ENCODE assay signal across 10 mouse cellular contexts in the genomic region with DNA sequence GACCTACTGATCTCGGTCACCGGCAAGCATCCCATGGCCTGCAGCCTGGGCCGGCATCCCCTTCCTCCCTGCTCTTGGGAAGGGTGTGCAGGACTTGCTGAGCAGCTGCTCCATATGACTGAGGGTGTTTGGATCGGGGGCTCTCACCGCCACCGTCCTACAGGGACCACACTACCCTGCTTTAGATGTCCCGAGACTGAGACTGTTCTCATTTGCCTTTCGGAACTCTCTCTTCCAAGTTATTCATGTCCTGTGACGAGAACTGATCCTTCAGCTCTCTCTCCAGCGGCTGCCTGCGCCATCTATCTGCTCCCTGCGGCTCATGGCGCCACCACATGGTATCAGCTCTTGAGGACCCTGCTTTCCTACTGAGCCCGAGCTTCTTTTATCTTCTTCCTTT. TPM values are rescaled to one million over a fixed set of nuclear protein-coding genes. Genes with fewer than 3 reads are reported as not detected.
DNase-seq lines count a peak whose midpoint lies in the region; ATAC-seq and TF ChIP-seq lines count a peak whose summit lies in the region.
"Had no signal": no experiment of that assay in that cellular context is flagged by ENCODE, and none has a peak within 500 bp of the region (broad histone marks: within the 10 kb centered on the region; RNA-seq: fewer than 3 reads in every experiment).

No protein-coding gene starts in this region.

- H3K36me3 ChIP-seq in CH12.LX (replicated peaks in 1 of 2; ENCODE audit: control insufficient read depth in 1 of 2, insufficient read depth in 1 of 2, low read length in 1 of 2): no peaks in the 10 kb centered on the region
- no peaks in the 10 kb centered on the region for H3K36me3 ChIP-seq in forebrain, embryonic 14.5 days (ENCODE audit: control insufficient read depth, insufficient read depth, low read length)
- H3K36me3 ChIP-seq in heart, embryonic 16.5 days (ENCODE audit: control insufficient read depth, insufficient read depth): no peaks in the 10 kb centered on the region
- H3K36me3 ChIP-seq in limb, embryonic 15.5 days: no peaks in the 10 kb centered on the region
- no peaks in the 10 kb centered on the region for H3K36me3 ChIP-seq in neural tube, embryonic 12.5 days
- H3K36me3 ChIP-seq: G1E had no signal

- no peak overlapping the region for H3K9ac ChIP-seq in CH12.LX (ENCODE audit: insufficient read depth, low read depth)
- no peak overlapping the region for H3K9ac ChIP-seq in forebrain, embryonic 14.5 days (ENCODE audit: low read length)
- H3K9ac ChIP-seq in heart, embryonic 16.5 days (ENCODE audit: low read length): peak overlapping the region; percentile 65
- H3K9ac ChIP-seq in limb, embryonic 15.5 days: no peak overlapping the region
- no peak overlapping the region for H3K9ac ChIP-seq in neural tube, embryonic 12.5 days

- peaks cover 2% of the 10 kb centered on the region for H3K27me3 ChIP-seq in CH12.LX (replicated peaks)
- H3K27me3 ChIP-seq in forebrain, embryonic 14.5 days (replicated peaks; ENCODE audit: control insufficient read depth, insufficient read depth, low read length): no peaks in the 10 kb centered on the region
- no peaks in the 10 kb centered on the region for H3K27me3 ChIP-seq in heart, embryonic 16.5 days (ENCODE audit: control insufficient read depth, insufficient read depth, low read length)
- no peaks in the 10 kb centered on the region for H3K27me3 ChIP-seq in limb, embryonic 15.5 days
- H3K27me3 ChIP-seq in neural tube, embryonic 12.5 days (replicated peaks): no peaks in the 10 kb centered on the region

- no peaks in the 10 kb centered on the region for H3K79me2 ChIP-seq in CH12.LX (replicated peaks; ENCODE audit: control insufficient read depth, extremely low read depth, insufficient read depth, poor library complexity, severe bottlenecking)

- in situ Hi-C loops in CH12.LX (cut with MboI; ENCODE audit: low pct_ligation_motif_present, low pct_unique_long_range_greater_than_20kb, low sequenced_read_pairs): no loop called here

- H3K4me2 ChIP-seq in CH12.LX (ENCODE audit: insufficient read depth, low read depth, poor library complexity, severe bottlenecking): no peak overlapping the region
- H3K4me2 ChIP-seq in forebrain, embryonic 14.5 days (ENCODE audit: low read length): peak overlapping the region; percentile 28; the same call in 1 of the 2 replicates
- H3K4me2 ChIP-seq in heart, embryonic 16.5 days (ENCODE audit: low read depth, low read length): peak overlapping the region; percentile 60
- H3K4me2 ChIP-seq in limb, embryonic 15.5 days: peak overlapping the region; percentile 28
- peak overlapping the region; percentile 52 for H3K4me2 ChIP-seq in neural tube, embryonic 12.5 days (replicated peaks)

- H3K27ac ChIP-seq in CH12.LX (ENCODE audit: insufficient read depth, low read depth): no peak overlapping the region
- H3K27ac ChIP-seq in forebrain, embryonic 14.5 days (ENCODE audit: low read depth, low read length): no peak overlapping the region
- no peak overlapping the region for H3K27ac ChIP-seq in heart, embryonic 16.5 days (ENCODE audit: low read length)
- no peak overlapping the region for H3K27ac ChIP-seq in limb, embryonic 15.5 days
- no peak overlapping the region for H3K27ac ChIP-seq in neural tube, embryonic 12.5 days

- 9% methylated on average over 14 of the region's 14 CpGs for WGBS in forebrain, embryonic 14.5 days
- 13% methylated on average over 14 of the region's 14 CpGs for WGBS in heart, embryonic 16.5 days
- WGBS in limb, embryonic 15.5 days: 10% methylated on average over 14 of the region's 14 CpGs
- WGBS in neural tube, embryonic 12.5 days: 16% methylated on average over 14 of the region's 14 CpGs

- peak in 1 of 2 experiments; percentile 56; a peak in 2 of 4 replicates for TF ChIP-seq CTCF in CH12.LX (conservative IDR thresholded peaks at IDR 0.05 in 1 of 2, IDR thresholded peaks at IDR 0.05 in 1 of 2; ENCODE audit: low read depth in 2 of 2, low read length in 2 of 2)

- 0 out of 2 replicates have a peak, but pooled peaks have one; percentile 64 for ATAC-seq in cerebellum, adult (ENCODE audit: insufficient number of reproducible peaks, low FRiP score, low TSS enrichment)
- ATAC-seq in forebrain, embryonic 14.5 days: 0 out of 2 replicates have a peak, but pooled peaks have one; percentile 50
- peak; percentile 41; the same call in 1 of the 2 replicates for ATAC-seq in heart, embryonic 16.5 days (replicated peaks; ENCODE audit: extremely low read depth, insufficient read depth, low FRiP score)
- ATAC-seq in limb, embryonic 15.5 days (ENCODE audit: insufficient number of reproducible peaks, low FRiP score, low TSS enrichment, low read depth): peak; percentile 10; the same call in 1 of the 2 replicates
- peak; percentile 9; the same call in 1 of the 2 replicates for ATAC-seq in neural tube, embryonic 12.5 days (ENCODE audit: low FRiP score, low read depth)
- ATAC-seq in erythroid progenitor cell, adult 5-6 weeks (replicated peaks; ENCODE audit: low FRiP score, poor library complexity, severe bottlenecking): no peak

- TF ChIP-seq RAD21 in CH12.LX (IDR thresholded peaks at IDR 0.05; ENCODE audit: low read depth, low read length): peak; percentile 51

- no peak for TF ChIP-seq POLR2A in CH12.LX (IDR thresholded peaks at IDR 0.05; ENCODE audit: low read depth, low read length)

- dilution Hi-C loops in CH12.LX (cut with MboI; ENCODE audit: extremely low pct_ligation_motif_present, extremely low pct_unique_long_range_greater_than_20kb, low sequenced_read_pairs): no loop called here

- peaks cover 0 to 2% of the 10 kb centered on the region in 2 experiments; a peak in 1 of 4 replicates for H3K4me1 ChIP-seq in CH12.LX (ENCODE audit: control insufficient read depth in 1 of 2, insufficient read depth in 2 of 2)
- no peaks in the 10 kb centered on the region for H3K4me1 ChIP-seq in forebrain, embryonic 14.5 days (ENCODE audit: control insufficient read depth, insufficient read depth, low read length)
- H3K4me1 ChIP-seq in heart, embryonic 16.5 days (ENCODE audit: control insufficient read depth, insufficient read depth, low read length): peaks cover 4% of the 10 kb centered on the region
- 0 out of 2 replicates have a peak, but pooled peaks cover 2% of the 10 kb centered on the region for H3K4me1 ChIP-seq in limb, embryonic 15.5 days
- peaks cover 6% of the 10 kb centered on the region; the same call in 1 of the 2 replicates for H3K4me1 ChIP-seq in neural tube, embryonic 12.5 days

- TF ChIP-seq EP300 in CH12.LX (IDR thresholded peaks at IDR 0.05; ENCODE audit: low read length): no peak

- DNase-seq in CH12.LX (ENCODE audit: extremely low read depth): no peak
- DNase-seq in forebrain, embryonic 14.5 days (ENCODE audit: low spot score): peak; percentile 67
- DNase-seq in kidney, postnatal 14 days: peak; percentile 80

- H3K4me3 ChIP-seq in CH12.LX (replicated peaks in 1 of 3; ENCODE audit: low read depth in 2 of 3, low read length in 2 of 3, poor library complexity in 1 of 3): no peak overlapping the region
- no peak overlapping the region for H3K4me3 ChIP-seq in forebrain, embryonic 14.5 days (ENCODE audit: low read depth, low read length)
- peak overlapping the region; percentile 37 for H3K4me3 ChIP-seq in heart, embryonic 16.5 days (ENCODE audit: low read length)
- H3K4me3 ChIP-seq in limb, embryonic 15.5 days: peak overlapping the region; percentile 9; the same call in 1 of the 2 replicates
- 0 out of 2 replicates have a peak overlapping the region, but pooled peaks have one; percentile 5 for H3K4me3 ChIP-seq in neural tube, embryonic 12.5 days

- H3K9me3 ChIP-seq in CH12.LX (replicated peaks; ENCODE audit: low read length): no peaks in the 10 kb centered on the region
- H3K9me3 ChIP-seq in forebrain, embryonic 14.5 days (replicated peaks; ENCODE audit: control insufficient read depth, low read length): no peaks in the 10 kb centered on the region
- no peaks in the 10 kb centered on the region for H3K9me3 ChIP-seq in heart, embryonic 16.5 days (replicated peaks; ENCODE audit: control insufficient read depth, low read length)
- H3K9me3 ChIP-seq in limb, embryonic 15.5 days: no peaks in the 10 kb centered on the region
- H3K9me3 ChIP-seq in neural tube, embryonic 12.5 days: no peaks in the 10 kb centered on the region
- H3K9me3 ChIP-seq: G1E had no signal

TF ChIP-seq in CH12.LX, 34 proteins besides CTCF, POLR2A, EP300 and RAD21:
- TF ChIP-seq GABPA (IDR thresholded peaks at IDR 0.05; ENCODE audit: insufficient replicate concordance, low read depth, low read length) (no peak), SMC3 (IDR thresholded peaks at IDR 0.05; ENCODE audit: low read depth, low read length) (peak; percentile 38)

RNA-seq across cellular contexts. Expression of a gene that starts 33.0 kb away (rescaled TPM):
- total RNA-seq in CH12.LX (2012; rRNA removed) (0.17 and 0.21 TPM in 2 replicates), CH12.LX (2014; rRNA removed) (0.26 TPM in 1 of 2 replicates, not detected in the other)
- polyA plus RNA-seq in CH12.LX (2012; ENCODE audit: insufficient read length, low read depth): 0.55 TPM in 1 of 2 replicates, not detected in the other
- polyA plus RNA-seq in forebrain, embryonic 14.5 days (2014; fragmentation: Nextera tagmentation; extraction: Ambion mirVana): 65.3 and 91.8 TPM in 2 replicates
- polyA plus RNA-seq in heart, embryonic 16.5 days (2015; fragmentation: Nextera tagmentation; extraction: Ambion mirVana): 0.55 and 0.64 TPM in 2 replicates
- 91.2 and 97.6 TPM in 2 replicates for polyA plus RNA-seq in limb, embryonic 15.5 days (2015; fragmentation: Nextera tagmentation; extraction: Ambion mirVana)
- 25.5 and 25.9 TPM in 2 replicates for polyA plus RNA-seq in neural tube, embryonic 12.5 days (2016; fragmentation: Nextera tagmentation; extraction: Ambion mirVana)
- total RNA-seq in erythroid progenitor cell, adult 5-6 weeks (2015; ENCODE audit: low replicate concordance): 2.9 TPM in 1 of 2 replicates, not detected in the other
- total RNA-seq in erythroid progenitor cell, adult 5-6 weeks (2017; ENCODE audit: low replicate concordance): not detected in 2 replicates
- total RNA-seq: G1E had no signal
- polyA plus RNA-seq: G1E; liver, embryonic 16.5 days had no signal

Comparison
In these comparisons a context has a peak if more than half of its experiments do, and no peak if none do; other contexts are left out.
1. H3K4me3 ChIP-seq: peak in heart, embryonic 16.5 days (single experiment), limb, embryonic 15.5 days (single experiment) and neural tube, embryonic 12.5 days (single experiment); none in CH12.LX (0 of 3) and forebrain, embryonic 14.5 days (single experiment).
2. RNA of a gene that starts 33.0 kb away (polyA plus RNA-seq): 91.2 to 97.6 TPM in limb, embryonic 15.5 days, 65.3 to 91.8 TPM in forebrain, embryonic 14.5 days and 25.5 to 25.9 TPM in neural tube, embryonic 12.5 days; 0.55 to 0.64 TPM in heart, embryonic 16.5 days and 0.55 TPM in CH12.LX; every median in the first group is over 10 times any median in the second.